Mouse (Mus musculus) stomach, adult 2 months (tissue): ENCODE data around the gene Rab38. TPM values are rescaled to one million over a fixed set of nuclear protein-coding genes. Genes with fewer than 3 reads are reported as not detected.

Source experiments
- polyA plus RNA-seq: library from polyadenylated mRNA; depleted of rRNA; stranded (reverse); fragments of >200 nt; gene quantifications from 2 replicates; pipeline ENCODE4 v1.2.3, GENCODE M21; 2012; rRNA removed

The Rab38 gene
- polyA plus RNA-seq, result 4.5 and 5.4 TPM in 2 replicates

GRCm38 (mm10) chr7:88429786-88430691, at the start of gene Rab38:
TSS of gene Rab38 (plus strand) at chr7:88430273.

Other genes starting within 250 kb of the Rab38 start
- gene Ctsc, start 152.2 kb upstream of the Rab38 start, polyA plus RNA-seq, result 24.6 and 47.3 TPM in 2 replicates